In genomic region chr5:77299486-77299885, GRCm38 (mm10) we compare ENCODE assay signal across 16 mouse cellular contexts.
"Had no signal": no experiment of that assay in that cellular context is flagged by ENCODE, and none has a peak within 500 bp of the region (broad histone marks: within the 10 kb centered on the region; RNA-seq: fewer than 3 reads in every experiment).

No protein-coding gene starts in this region.

- H3K4me3 ChIP-seq: neural tube, embryonic 12.5 days; neural tube, embryonic 13.5 days; neural tube, embryonic 15.5 days; stomach, embryonic 15.5 days had no signal

- H3K4me1 ChIP-seq: neural tube, embryonic 12.5 days; neural tube, embryonic 13.5 days; neural tube, embryonic 15.5 days; stomach, embryonic 15.5 days had no signal

- DNase-seq: retina, postnatal 1 day; right cerebral cortex, adult 18-20 months; right cerebral cortex, postnatal 14 days; right cerebral cortex, postnatal 25 days; spleen, adult 18-20 months; thymus, adult 18-20 months; thymus, adult 2 months; thymus, postnatal 14 days; thymus, postnatal 25 days; thymus, postnatal 36 days; thymus, postnatal 4 days had no signal

- H3K27ac ChIP-seq: neural tube, embryonic 12.5 days; neural tube, embryonic 13.5 days; neural tube, embryonic 15.5 days; stomach, embryonic 15.5 days; stomach, postnatal 0 days had no signal
